In genomic region chr16:21655961-21656360, GRCm38 (mm10) we compare ENCODE assay signal across 16 mouse cellular contexts. TPM values are rescaled to one million over a fixed set of nuclear protein-coding genes. Genes with fewer than 3 reads are reported as not detected.
A peak's percentile ranks its signal among the peaks of the same experiment; 100 is the strongest.
DNase-seq lines count a peak whose midpoint lies in the region; ATAC-seq and TF ChIP-seq lines count a peak whose summit lies in the region.
"Had no signal": no experiment of that assay in that cellular context is flagged by ENCODE, and none has a peak within 500 bp of the region (broad histone marks: within the 10 kb centered on the region; RNA-seq: fewer than 3 reads in every experiment).

No protein-coding gene starts in this region.

- 0 out of 2 replicates have a peak overlapping the region, but pooled peaks have one; percentile 69 for H3K27ac ChIP-seq in hindbrain, embryonic 12.5 days
- no peak overlapping the region; the same call in none of the 2 replicates for H3K27ac ChIP-seq in hindbrain, embryonic 16.5 days (ENCODE audit: low read depth, low read length)
- peak overlapping the region; percentile 66 for H3K27ac ChIP-seq in lung, embryonic 16.5 days (ENCODE audit: low read length)
- H3K27ac ChIP-seq in forebrain, postnatal 0 days (ENCODE audit: low read depth, low read length) = no peak overlapping the region
- peak overlapping the region; percentile 53; the same call in 1 of the 2 replicates for H3K27ac ChIP-seq in midbrain, embryonic 16.5 days (ENCODE audit: low read length)
- H3K27ac ChIP-seq: kidney, postnatal 0 days; liver, embryonic 13.5 days; stomach, embryonic 15.5 days had no signal

- peaks cover 4% of the 10 kb centered on the region; the same call in 1 of the 2 replicates for H3K9me3 ChIP-seq in hindbrain, embryonic 12.5 days (replicated peaks)
- H3K9me3 ChIP-seq in hindbrain, embryonic 16.5 days (ENCODE audit: control insufficient read depth, low read length) = no peaks in the 10 kb centered on the region
- no peaks in the 10 kb centered on the region for H3K9me3 ChIP-seq in lung, embryonic 16.5 days (ENCODE audit: control insufficient read depth, low read length)
- H3K9me3 ChIP-seq in forebrain, postnatal 0 days (ENCODE audit: low read length) = no peaks in the 10 kb centered on the region
- no peaks in the 10 kb centered on the region; the same call in 1 of the 2 replicates for H3K9me3 ChIP-seq in midbrain, embryonic 16.5 days (replicated peaks; ENCODE audit: control insufficient read depth, low read length, poor library complexity, severe bottlenecking)
- H3K9me3 ChIP-seq: liver, embryonic 13.5 days; stomach, embryonic 15.5 days had no signal

- no peak for ATAC-seq in hindbrain, embryonic 12.5 days (ENCODE audit: low FRiP score)
- ATAC-seq in hindbrain, embryonic 16.5 days = no peak
- ATAC-seq in lung, embryonic 16.5 days (ENCODE audit: low read depth) = 0 out of 2 replicates have a peak, but pooled peaks have one; percentile 20
- ATAC-seq in forebrain, postnatal 0 days = peak; percentile 32; the same call in 1 of the 2 replicates
- ATAC-seq in midbrain, embryonic 16.5 days = no peak
- no peak for ATAC-seq in monocyte, adult 5-6 weeks (replicated peaks; ENCODE audit: insufficient number of reproducible peaks, low FRiP score, low TSS enrichment, poor library complexity, severe bottlenecking)

- TF ChIP-seq CTCF in forebrain, postnatal 0 days (IDR thresholded peaks at IDR 0.05; ENCODE audit: low read depth) = no peak

- no peak overlapping the region for H3K4me3 ChIP-seq in hindbrain, embryonic 12.5 days
- H3K4me3 ChIP-seq in hindbrain, embryonic 16.5 days (ENCODE audit: low read length) = no peak overlapping the region
- H3K4me3 ChIP-seq in lung, embryonic 16.5 days (ENCODE audit: low read length) = no peak overlapping the region
- no peak overlapping the region for H3K4me3 ChIP-seq in forebrain, postnatal 0 days (ENCODE audit: low read depth, low read length)
- no peak overlapping the region for H3K4me3 ChIP-seq in midbrain, embryonic 16.5 days (ENCODE audit: low read depth, low read length)
- H3K4me3 ChIP-seq: liver, embryonic 13.5 days; stomach, embryonic 15.5 days had no signal

- no peak for DNase-seq in lung, postnatal 14 days
- DNase-seq in forebrain, postnatal 0 days = peak; percentile 41
- DNase-seq in thymus, adult 18-20 months = no peak
- DNase-seq: cerebellum, adult 8-10 months; gastrocnemius, postnatal 36 days; liver, embryonic 13.5 days; spleen, adult 18-20 months; thymus, postnatal 25 days had no signal

- 89% methylated on average over 9 of the region's 9 CpGs for WGBS in hindbrain, embryonic 12.5 days
- WGBS in hindbrain, embryonic 16.5 days = 80% methylated on average over 9 of the region's 9 CpGs
- 76% methylated on average over 9 of the region's 9 CpGs for WGBS in lung, embryonic 16.5 days
- 68% methylated on average over 9 of the region's 9 CpGs for WGBS in forebrain, postnatal 0 days
- 83% methylated on average over 9 of the region's 9 CpGs for WGBS in midbrain, embryonic 16.5 days

- peaks cover 21% of the 10 kb centered on the region for H3K4me1 ChIP-seq in hindbrain, embryonic 12.5 days
- H3K4me1 ChIP-seq in hindbrain, embryonic 16.5 days (ENCODE audit: control insufficient read depth, insufficient read depth, low read depth, low read length) = peaks cover 8% of the 10 kb centered on the region; the same call in 1 of the 2 replicates
- H3K4me1 ChIP-seq in lung, embryonic 16.5 days (replicated peaks; ENCODE audit: control insufficient read depth, insufficient read depth, low read length) = peaks cover 6% of the 10 kb centered on the region; the same call in 1 of the 2 replicates
- H3K4me1 ChIP-seq in forebrain, postnatal 0 days (ENCODE audit: insufficient read depth) = 0 out of 2 replicates have a peak, but pooled peaks cover 6% of the 10 kb centered on the region
- H3K4me1 ChIP-seq in midbrain, embryonic 16.5 days (ENCODE audit: control insufficient read depth, insufficient read depth, low read length) = peaks cover 15% of the 10 kb centered on the region
- H3K4me1 ChIP-seq: liver, embryonic 13.5 days; stomach, embryonic 15.5 days had no signal

- H3K36me3 ChIP-seq in hindbrain, embryonic 12.5 days = peaks cover 23% of the 10 kb centered on the region; the same call in 1 of the 2 replicates
- peaks cover 12% of the 10 kb centered on the region for H3K36me3 ChIP-seq in hindbrain, embryonic 16.5 days (ENCODE audit: control insufficient read depth, insufficient read depth, low read length)
- peaks cover 8% of the 10 kb centered on the region; the same call in 1 of the 2 replicates for H3K36me3 ChIP-seq in lung, embryonic 16.5 days (ENCODE audit: control insufficient read depth, insufficient read depth, low read length)
- H3K36me3 ChIP-seq in forebrain, postnatal 0 days (ENCODE audit: insufficient read depth) = peaks cover 19% of the 10 kb centered on the region
- H3K36me3 ChIP-seq in midbrain, embryonic 16.5 days (ENCODE audit: control insufficient read depth, insufficient read depth, low read length) = peaks cover 12% of the 10 kb centered on the region; the same call in 1 of the 2 replicates
- H3K36me3 ChIP-seq: stomach, embryonic 15.5 days had no signal

- H3K9ac ChIP-seq in hindbrain, embryonic 12.5 days = no peak overlapping the region
- H3K9ac ChIP-seq in hindbrain, embryonic 16.5 days (ENCODE audit: low read depth, low read length) = no peak overlapping the region
- H3K9ac ChIP-seq in lung, embryonic 16.5 days (ENCODE audit: low read length) = no peak overlapping the region
- H3K9ac ChIP-seq in forebrain, postnatal 0 days = no peak overlapping the region
- H3K9ac ChIP-seq in midbrain, embryonic 16.5 days (ENCODE audit: low read depth, low read length) = no peak overlapping the region
- H3K9ac ChIP-seq: liver, embryonic 13.5 days; stomach, embryonic 15.5 days had no signal

- H3K4me2 ChIP-seq in hindbrain, embryonic 12.5 days (replicated peaks) = no peak overlapping the region
- no peak overlapping the region for H3K4me2 ChIP-seq in hindbrain, embryonic 16.5 days (ENCODE audit: low read length)
- H3K4me2 ChIP-seq in lung, embryonic 16.5 days (ENCODE audit: low read depth, low read length) = no peak overlapping the region
- no peak overlapping the region for H3K4me2 ChIP-seq in forebrain, postnatal 0 days (ENCODE audit: low read depth)
- no peak overlapping the region for H3K4me2 ChIP-seq in midbrain, embryonic 16.5 days (ENCODE audit: low read length)
- H3K4me2 ChIP-seq: heart, embryonic 11.5 days; liver, embryonic 13.5 days; stomach, embryonic 15.5 days had no signal

- H3K27me3 ChIP-seq in hindbrain, embryonic 12.5 days = no peaks in the 10 kb centered on the region
- H3K27me3 ChIP-seq in hindbrain, embryonic 16.5 days (replicated peaks; ENCODE audit: control insufficient read depth, insufficient read depth, low read length) = no peaks in the 10 kb centered on the region
- H3K27me3 ChIP-seq in lung, embryonic 16.5 days (ENCODE audit: control insufficient read depth, insufficient read depth, low read depth, low read length) = no peaks in the 10 kb centered on the region
- H3K27me3 ChIP-seq in forebrain, postnatal 0 days (ENCODE audit: insufficient read depth, low read length) = no peaks in the 10 kb centered on the region
- no peaks in the 10 kb centered on the region for H3K27me3 ChIP-seq in midbrain, embryonic 16.5 days (ENCODE audit: control insufficient read depth, insufficient read depth, low read depth, low read length)
- H3K27me3 ChIP-seq: liver, embryonic 13.5 days; stomach, embryonic 15.5 days had no signal

RNA-seq across cellular contexts. Expression of gene 2510009E07Rik, which starts 38.5 kb away (rescaled TPM):
- 54.6 and 56.0 TPM in 2 replicates for polyA plus RNA-seq in hindbrain, embryonic 12.5 days (2016; fragmentation: Nextera tagmentation; extraction: Ambion mirVana)
- 42.6 and 47.6 TPM in 2 replicates for polyA plus RNA-seq in hindbrain, embryonic 16.5 days (2015; fragmentation: Nextera tagmentation; extraction: Ambion mirVana)
- polyA plus RNA-seq in lung, embryonic 16.5 days (2015; fragmentation: Nextera tagmentation; extraction: Ambion mirVana) = 21.7 and 22.0 TPM in 2 replicates
- 37.0 and 37.6 TPM in 2 replicates for total RNA-seq in forebrain, postnatal 0 days (2014; rRNA removed)
- 30.6 and 40.5 TPM in 2 replicates for polyA plus RNA-seq in forebrain, postnatal 0 days (2015; fragmentation: Nextera tagmentation; extraction: Ambion mirVana)
- polyA plus RNA-seq in midbrain, embryonic 16.5 days (2015; fragmentation: Nextera tagmentation; extraction: Ambion mirVana) = 50.4 and 55.3 TPM in 2 replicates
- 0.64 to 1.6 TPM (median 0.95 TPM) in 3 replicates for total RNA-seq in monocyte, adult 5-6 weeks (2017)

Comparison
In these comparisons a context has a peak if more than half of its experiments do, and no peak if none do; other contexts are left out.
1. H3K27ac ChIP-seq: peak in hindbrain, embryonic 12.5 days (single experiment), lung, embryonic 16.5 days (single experiment) and midbrain, embryonic 16.5 days (single experiment); none in hindbrain, embryonic 16.5 days (single experiment) and forebrain, postnatal 0 days (single experiment).
2. ATAC-seq: peak in lung, embryonic 16.5 days (single experiment) and forebrain, postnatal 0 days (single experiment); none in hindbrain, embryonic 12.5 days (single experiment), hindbrain, embryonic 16.5 days (single experiment), midbrain, embryonic 16.5 days (single experiment) and monocyte, adult 5-6 weeks (single experiment).